Mouse (Mus musculus): ENCODE measurements around the gene Akr1c6.

DNA sequence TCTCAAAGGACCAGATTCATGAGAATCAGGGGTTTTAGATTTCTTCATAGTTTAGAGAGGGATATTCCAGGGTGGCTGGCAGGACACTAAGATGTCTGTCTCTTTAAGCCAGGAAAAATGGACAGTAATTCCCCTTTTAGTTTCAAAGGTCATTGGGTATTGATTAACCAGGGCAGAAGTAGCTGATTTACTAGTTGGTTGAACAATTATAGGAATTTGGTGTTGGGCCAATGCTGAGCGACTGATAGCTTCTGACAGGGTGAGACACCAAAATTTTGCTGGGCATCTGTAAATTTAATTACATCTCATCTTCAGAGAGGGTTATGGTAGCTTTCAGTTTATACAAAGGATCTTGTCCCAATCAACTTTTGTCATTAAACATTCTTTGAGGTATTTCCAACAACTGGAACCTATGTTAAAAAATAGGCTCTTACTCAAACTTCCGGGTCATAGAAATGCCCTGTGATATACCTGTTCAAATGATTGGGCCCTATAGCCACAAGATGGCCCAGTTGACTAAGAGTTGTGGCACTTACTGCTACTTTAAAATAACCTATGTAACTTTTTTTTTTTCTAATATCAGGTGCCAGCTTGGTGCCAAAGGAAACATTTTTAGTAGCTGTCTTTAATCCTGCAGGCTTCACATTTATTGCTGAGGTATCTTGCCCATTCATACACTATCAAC is 45.2 kb upstream of the Akr1c6 start:
- 0 out of 2 replicates have a peak, but pooled peaks have one; percentile 2 for TF ChIP-seq CTCF (IDR thresholded peaks at IDR 0.05; ENCODE audit: low read depth)
- TF ChIP-seq EP300 (optimal IDR thresholded peaks at IDR 0.05) = no peak
